Mouse (Mus musculus) neural tube, embryonic 12.5 days (tissue): ENCODE results near the gene Oprd1. TPM values are rescaled to one million over a fixed set of nuclear protein-coding genes. Genes with fewer than 3 reads are reported as not detected.

Source experiments
- ATAC-seq: fragments of 200-750 bp; cut with Nextera tagmentation; 2 replicates; pipeline ENCODE4 v1.8.0; 2017; ENCODE audit warnings: low read depth, mild to moderate bottlenecking, moderate TSS enrichment, moderate library complexity; ENCODE audit not compliant: low FRiP score
- H3K27ac ChIP-seq: fragments of 300-500 bp; sonication (generic); 2 replicates; pipeline ENCODE4 v1.5.1; 2016
- H3K27me3 ChIP-seq: fragments of 300-500 bp; sonication (generic); replicated peaks from 2 replicates; pipeline ENCODE4 v1.6.1; 2016; ENCODE audit warnings: mild to moderate bottlenecking
- H3K36me3 ChIP-seq: fragments of 300-500 bp; sonication (generic); 2 replicates; pipeline ENCODE4 v1.6.1; 2016; ENCODE audit warnings: mild to moderate bottlenecking
- H3K4me1 ChIP-seq: fragments of 300-500 bp; sonication (generic); 2 replicates; pipeline ENCODE4 v1.6.1; 2016
- H3K4me2 ChIP-seq: fragments of 300-500 bp; sonication (generic); replicated peaks from 2 replicates; pipeline ENCODE4 v1.6.1; 2016; ENCODE audit warnings: mild to moderate bottlenecking
- H3K4me3 ChIP-seq: fragments of 300-500 bp; sonication (generic); 2 replicates; pipeline ENCODE4 v1.5.1; 2016
- H3K9ac ChIP-seq: fragments of 300-500 bp; sonication (generic); 2 replicates; pipeline ENCODE4 v1.6.1; 2016; ENCODE audit warnings: mild to moderate bottlenecking
- H3K9me3 ChIP-seq: fragments of 300-500 bp; sonication (generic); 2 replicates; pipeline ENCODE4 v1.6.1; 2016; ENCODE audit warnings: mild to moderate bottlenecking
- WGBS: fragments of 180-500 bp; shearing (Covaris S2); methylation state at CpG from one replicate; pipeline ENCODE4 v1.1.7; 2016; 5-methylcytosine and 5-hydroxymethylcytosine counted together
- polyA plus RNA-seq: library from polyadenylated mRNA; unstranded; fragments of >200 nt; fragmentation: Nextera tagmentation; extraction: Ambion mirVana; gene quantifications from 2 replicates; pipeline ENCODE4 v1.2.1, GENCODE M21; 2016

Oprd1 gene
- polyA plus RNA-seq, 1 experiment from 2014 or later: 0.56 TPM

DNA sequence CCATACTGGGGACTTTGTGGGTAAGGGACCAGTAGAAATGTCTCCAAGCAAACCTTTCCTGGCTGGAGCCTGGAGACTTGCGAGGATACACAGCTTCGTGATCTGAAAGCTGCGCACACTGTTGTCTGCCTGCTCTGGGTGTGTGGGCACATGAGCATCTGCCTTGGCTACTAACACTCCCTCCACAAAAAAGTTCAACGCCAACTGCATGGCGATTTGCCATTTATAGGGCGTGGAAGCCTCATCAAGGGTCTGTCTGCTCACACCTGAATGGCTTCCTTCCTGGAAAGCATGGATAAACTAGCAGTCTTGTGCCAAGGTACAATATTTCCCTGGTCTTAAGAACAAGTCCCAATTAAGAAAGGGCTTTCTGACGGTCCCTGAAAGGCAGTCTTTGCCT lies 12.5 kb downstream of the Oprd1 start:
- WGBS: 93% methylated on average over 7 of the region's 7 CpGs
- Histone ChIP-seq H3K4me3 (no peak overlapping the region), H3K4me1 (peaks cover 11% of the 10 kb centered on the region; the same call in 1 of the 2 replicates), H3K27ac (no peak overlapping the region), H3K36me3 (no peaks in the 10 kb centered on the region), H3K9me3 (no peaks in the 10 kb centered on the region), H3K4me2 (no peak overlapping the region), H3K9ac (no peak overlapping the region), H3K27me3 (no peaks in the 10 kb centered on the region)
- ATAC-seq: no peak

DNA sequence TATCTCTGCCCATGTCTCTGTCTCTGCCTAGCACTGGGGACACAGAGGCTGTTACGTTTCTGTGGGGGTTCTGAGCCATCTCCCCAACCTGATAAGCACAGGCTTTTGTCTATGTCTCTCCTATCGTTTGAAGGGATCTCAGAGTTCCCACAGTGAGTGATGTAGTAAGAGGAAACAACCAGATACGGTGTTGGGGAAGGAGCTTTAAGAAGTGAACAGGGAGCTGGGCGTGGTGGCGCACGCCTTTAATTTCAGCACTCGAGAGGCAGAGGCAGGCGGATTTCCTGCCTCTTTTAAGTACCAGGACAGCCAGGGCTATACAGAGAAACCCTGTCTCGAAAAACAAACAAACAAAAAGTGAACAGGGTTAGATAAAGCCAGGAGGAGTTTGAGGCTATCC lies 13.2 kb downstream of the Oprd1 start:
- Histone ChIP-seq H3K9me3 (no peaks in the 10 kb centered on the region), H3K4me3 (no peak overlapping the region), H3K27ac (no peak overlapping the region), H3K4me1 (peaks cover 11% of the 10 kb centered on the region; the same call in 1 of the 2 replicates), H3K27me3 (no peaks in the 10 kb centered on the region), H3K9ac (no peak overlapping the region), H3K36me3 (no peaks in the 10 kb centered on the region), H3K4me2 (no peak overlapping the region)
- no peak for ATAC-seq
- 87% methylated on average over 9 of the region's 9 CpGs for WGBS

DNA sequence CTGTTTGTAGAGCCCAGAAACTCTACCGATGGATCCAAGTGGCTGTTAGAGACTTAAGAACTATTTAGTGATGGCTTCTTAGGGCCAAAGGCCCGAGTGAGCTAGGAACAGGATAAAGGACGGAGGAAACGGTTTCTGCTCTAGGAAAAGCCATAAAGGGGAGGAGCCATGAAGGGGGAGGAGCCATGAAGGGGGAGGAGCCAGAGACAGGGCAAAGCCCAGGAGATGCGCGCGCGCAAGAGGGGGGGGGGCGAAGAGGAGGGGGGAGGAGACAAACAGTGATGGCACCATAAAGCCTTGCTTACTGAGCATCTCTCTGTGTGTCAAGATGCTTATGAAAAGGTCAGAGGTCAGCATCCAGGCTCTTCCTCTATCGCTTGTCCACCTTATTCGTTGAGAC lies 13.6 kb downstream of the Oprd1 start:
- no peaks in the 10 kb centered on the region for H3K27me3 ChIP-seq
- H3K4me2 ChIP-seq: no peak overlapping the region
- H3K36me3 ChIP-seq: no peaks in the 10 kb centered on the region
- ATAC-seq: no peak
- no peaks in the 10 kb centered on the region for H3K9me3 ChIP-seq
- no peak overlapping the region for H3K27ac ChIP-seq
- 70% methylated on average over 11 of the region's 11 CpGs for WGBS
- H3K9ac ChIP-seq: no peak overlapping the region
- no peak overlapping the region for H3K4me3 ChIP-seq
- peaks cover 11% of the 10 kb centered on the region; the same call in 1 of the 2 replicates for H3K4me1 ChIP-seq

DNA sequence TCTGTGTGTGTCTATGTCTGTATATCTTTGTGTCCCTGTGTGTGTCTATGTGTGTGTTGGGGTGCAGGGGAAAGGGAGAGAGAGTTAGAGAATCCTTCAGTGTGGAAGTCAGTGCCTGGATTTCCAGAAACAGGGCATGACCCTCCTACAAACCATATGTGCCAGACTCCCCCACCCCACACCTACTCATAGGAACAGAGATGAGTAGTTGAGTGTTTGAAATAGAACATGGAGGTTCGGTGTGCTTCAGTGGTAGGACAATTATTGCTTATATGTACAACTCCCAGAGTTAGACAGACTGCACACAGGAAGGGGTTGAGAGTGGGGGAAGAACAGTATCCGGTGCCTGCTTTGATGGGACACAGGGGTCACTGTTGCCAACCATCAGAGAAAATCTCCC lies 14.2 kb downstream of the Oprd1 start:
- Histone ChIP-seq H3K36me3 (no peaks in the 10 kb centered on the region), H3K9ac (no peak overlapping the region), H3K27me3 (no peaks in the 10 kb centered on the region), H3K27ac (no peak overlapping the region), H3K4me2 (no peak overlapping the region), H3K4me1 (peaks cover 11% of the 10 kb centered on the region; the same call in 1 of the 2 replicates), H3K4me3 (no peak overlapping the region), H3K9me3 (no peaks in the 10 kb centered on the region)
- 89% methylated on average over 2 of the region's 2 CpGs for WGBS
- no peak for ATAC-seq

DNA sequence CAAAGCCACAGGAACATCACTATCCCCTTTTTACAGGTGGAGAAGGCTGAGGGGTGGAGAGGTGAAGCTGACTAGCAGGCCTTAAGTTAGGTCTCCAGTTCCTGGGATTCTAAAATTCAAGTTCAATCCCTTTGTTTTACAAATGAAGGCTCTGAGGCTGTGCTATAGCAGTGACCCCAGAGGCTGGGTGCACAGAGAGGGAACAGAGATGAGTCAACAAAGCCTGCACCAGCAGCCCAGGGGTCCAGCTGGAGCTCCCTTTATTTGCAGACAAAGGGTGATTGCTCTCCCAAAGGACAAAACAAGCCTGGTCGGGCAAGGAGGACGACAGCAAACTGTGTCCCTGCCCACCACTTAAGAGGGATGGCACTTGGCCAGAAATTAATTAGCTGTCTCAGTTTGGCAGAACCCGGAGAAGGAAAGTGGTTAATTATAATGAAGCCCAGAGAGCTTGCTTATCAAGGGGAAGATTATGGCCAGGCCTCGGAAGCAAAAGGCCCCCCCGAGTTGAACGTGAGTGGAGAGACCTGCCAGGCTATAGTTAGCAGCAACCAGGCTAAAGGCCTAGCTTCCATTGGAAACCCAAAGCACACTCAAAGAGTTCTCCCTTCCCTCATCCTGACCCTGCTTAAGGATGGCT lies 15.2 kb downstream of the Oprd1 start:
- Histone ChIP-seq H3K4me2 (no peak overlapping the region; the same call in 1 of the 2 replicates), H3K36me3 (no peaks in the 10 kb centered on the region), H3K27ac (no peak overlapping the region), H3K4me3 (no peak overlapping the region), H3K9ac (no peak overlapping the region), H3K4me1 (peaks cover 11% of the 10 kb centered on the region; the same call in 1 of the 2 replicates), H3K27me3 (no peaks in the 10 kb centered on the region), H3K9me3 (no peaks in the 10 kb centered on the region)
- 0 out of 2 replicates have a peak, but pooled peaks have one; percentile 53 for ATAC-seq
- 18% methylated on average over 6 of the region's 6 CpGs for WGBS

DNA sequence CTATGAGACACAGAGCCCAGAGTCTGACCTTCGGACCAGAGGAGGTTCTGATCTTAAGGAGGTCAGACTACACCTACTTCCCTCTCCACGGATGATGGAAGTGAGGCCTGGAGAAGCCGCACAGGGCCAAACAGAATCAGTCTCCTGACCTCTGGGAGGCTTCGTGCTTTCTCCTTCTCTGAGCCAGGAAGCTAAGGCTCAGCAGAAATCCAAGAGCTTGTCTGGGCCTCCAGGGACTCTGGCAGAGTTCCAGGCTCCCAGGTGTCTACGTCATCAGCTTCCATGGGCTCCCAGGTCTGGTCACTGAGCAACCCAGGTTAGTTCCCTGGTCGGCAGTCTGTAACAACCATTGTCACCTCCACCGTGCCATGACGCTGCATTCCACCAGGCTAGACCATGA lies 17.2 kb downstream of the Oprd1 start:
- H3K4me1 ChIP-seq: peaks cover 11% of the 10 kb centered on the region; the same call in 1 of the 2 replicates
- no peaks in the 10 kb centered on the region for H3K9me3 ChIP-seq
- no peaks in the 10 kb centered on the region for H3K27me3 ChIP-seq
- H3K36me3 ChIP-seq: no peaks in the 10 kb centered on the region
- no peak overlapping the region for H3K4me2 ChIP-seq
- no peak overlapping the region for H3K4me3 ChIP-seq
- H3K27ac ChIP-seq: no peak overlapping the region
- 90% methylated on average over 8 of the region's 8 CpGs for WGBS
- no peak for ATAC-seq
- H3K9ac ChIP-seq: no peak overlapping the region

DNA sequence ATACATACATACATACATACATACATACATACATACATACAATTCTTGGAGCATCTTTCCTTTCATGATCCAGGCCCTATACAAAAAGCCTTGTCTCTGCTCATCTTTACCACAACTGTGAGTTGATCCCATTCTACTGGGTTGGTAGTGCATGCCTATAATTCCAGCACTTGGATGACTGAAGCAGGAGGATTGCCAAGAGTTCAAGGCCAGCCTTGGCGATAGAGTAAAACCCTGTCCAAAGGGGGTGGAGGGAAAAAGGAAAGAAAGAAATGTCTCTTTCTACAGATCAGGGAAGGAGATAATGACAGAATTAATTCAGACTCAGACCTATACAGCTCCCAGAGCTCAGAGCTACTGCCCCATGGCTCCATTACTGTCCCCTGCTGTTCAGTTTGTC lies 21.1 kb downstream of the Oprd1 start:
- Histone ChIP-seq H3K4me3 (no peak overlapping the region), H3K36me3 (no peaks in the 10 kb centered on the region), H3K4me1 (no peaks in the 10 kb centered on the region), H3K27me3 (no peaks in the 10 kb centered on the region), H3K9ac (no peak overlapping the region), H3K9me3 (no peaks in the 10 kb centered on the region), H3K27ac (no peak overlapping the region), H3K4me2 (no peak overlapping the region)
- no peak for ATAC-seq
- WGBS: 95% methylated on average over 1 of the region's 1 CpGs

DNA sequence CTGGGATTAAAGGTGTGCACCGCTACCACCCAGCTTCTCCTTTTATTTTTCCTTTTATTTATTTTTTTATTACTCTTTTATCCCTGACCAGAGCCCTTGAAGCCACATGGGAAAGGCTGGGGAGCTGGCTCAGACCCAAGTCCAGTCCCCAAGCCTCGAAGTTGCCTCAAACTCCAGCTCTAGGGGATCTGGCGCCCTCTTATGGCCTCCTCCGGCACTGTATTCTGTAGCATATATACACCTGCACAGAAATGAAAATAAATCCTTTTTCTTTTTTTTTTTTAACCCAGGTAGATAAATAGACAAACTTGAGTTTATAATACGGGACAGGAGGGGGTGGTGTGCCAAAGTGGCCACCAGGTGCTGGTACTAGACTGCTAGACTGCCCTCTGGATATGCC lies 22.6 kb downstream of the Oprd1 start:
- Histone ChIP-seq H3K4me3 (no peak overlapping the region), H3K4me2 (no peak overlapping the region), H3K4me1 (no peaks in the 10 kb centered on the region), H3K27me3 (no peaks in the 10 kb centered on the region), H3K9me3 (no peaks in the 10 kb centered on the region), H3K36me3 (no peaks in the 10 kb centered on the region), H3K9ac (no peak overlapping the region), H3K27ac (no peak overlapping the region)
- 84% methylated on average over 5 of the region's 5 CpGs for WGBS
- ATAC-seq: no peak

DNA sequence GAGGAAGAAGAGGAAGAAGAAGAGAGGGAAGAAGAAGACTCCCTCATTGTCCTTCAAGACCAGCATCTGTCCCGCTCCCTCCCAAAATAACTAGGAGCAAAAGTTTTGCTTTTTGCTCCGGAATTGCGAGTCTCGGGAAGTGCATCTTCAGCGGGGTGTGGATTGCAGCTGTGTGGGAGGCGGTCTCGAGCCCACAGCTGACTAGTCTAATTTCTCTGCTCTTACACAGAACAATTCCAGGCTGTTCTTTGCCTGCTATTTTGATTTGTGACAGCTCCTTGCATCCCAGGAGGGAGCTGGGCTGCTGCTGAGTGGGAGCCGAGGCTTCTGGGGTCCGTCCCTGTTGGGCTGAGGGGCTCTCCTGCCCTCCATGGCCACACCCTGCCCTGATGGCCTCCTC lies 24.7 kb downstream of the Oprd1 start:
- no peak for ATAC-seq
- H3K9ac ChIP-seq: no peak overlapping the region
- no peak overlapping the region for H3K4me2 ChIP-seq
- WGBS: 62% methylated on average over 9 of the region's 9 CpGs
- no peaks in the 10 kb centered on the region for H3K9me3 ChIP-seq
- H3K36me3 ChIP-seq: no peaks in the 10 kb centered on the region; the same call in 1 of the 2 replicates
- H3K27me3 ChIP-seq: no peaks in the 10 kb centered on the region
- no peaks in the 10 kb centered on the region for H3K4me1 ChIP-seq
- H3K27ac ChIP-seq: no peak overlapping the region
- no peak overlapping the region for H3K4me3 ChIP-seq

DNA sequence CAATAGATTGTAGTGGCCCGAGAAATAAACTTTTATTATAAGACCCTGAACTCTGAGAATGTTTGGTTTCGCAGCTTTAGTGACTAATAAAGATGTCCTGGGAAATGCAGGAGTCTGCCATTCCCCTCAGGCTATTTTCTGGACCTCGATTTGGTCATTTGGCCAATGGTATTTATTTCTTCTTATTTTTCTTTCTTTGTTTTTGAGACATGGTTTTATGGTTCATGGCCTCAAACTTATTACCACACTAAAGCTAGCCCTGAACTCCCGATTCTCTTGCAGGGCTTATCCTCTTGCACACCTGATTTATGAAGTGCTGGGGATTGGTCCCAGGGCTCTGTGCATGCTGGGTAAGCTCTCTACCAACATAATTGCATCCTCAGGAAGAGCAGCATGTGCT lies 28.0 kb downstream of the Oprd1 start:
- ATAC-seq: no peak
- Histone ChIP-seq H3K9ac (no peak overlapping the region), H3K27ac (no peak overlapping the region), H3K4me3 (no peak overlapping the region), H3K4me1 (peaks cover 6% of the 10 kb centered on the region; the same call in 1 of the 2 replicates), H3K4me2 (no peak overlapping the region), H3K36me3 (no peaks in the 10 kb centered on the region; the same call in 1 of the 2 replicates), H3K27me3 (peaks cover 11% of the 10 kb centered on the region; the same call in 1 of the 2 replicates), H3K9me3 (no peaks in the 10 kb centered on the region)
- WGBS: 77% methylated on average over 4 of the region's 4 CpGs

DNA sequence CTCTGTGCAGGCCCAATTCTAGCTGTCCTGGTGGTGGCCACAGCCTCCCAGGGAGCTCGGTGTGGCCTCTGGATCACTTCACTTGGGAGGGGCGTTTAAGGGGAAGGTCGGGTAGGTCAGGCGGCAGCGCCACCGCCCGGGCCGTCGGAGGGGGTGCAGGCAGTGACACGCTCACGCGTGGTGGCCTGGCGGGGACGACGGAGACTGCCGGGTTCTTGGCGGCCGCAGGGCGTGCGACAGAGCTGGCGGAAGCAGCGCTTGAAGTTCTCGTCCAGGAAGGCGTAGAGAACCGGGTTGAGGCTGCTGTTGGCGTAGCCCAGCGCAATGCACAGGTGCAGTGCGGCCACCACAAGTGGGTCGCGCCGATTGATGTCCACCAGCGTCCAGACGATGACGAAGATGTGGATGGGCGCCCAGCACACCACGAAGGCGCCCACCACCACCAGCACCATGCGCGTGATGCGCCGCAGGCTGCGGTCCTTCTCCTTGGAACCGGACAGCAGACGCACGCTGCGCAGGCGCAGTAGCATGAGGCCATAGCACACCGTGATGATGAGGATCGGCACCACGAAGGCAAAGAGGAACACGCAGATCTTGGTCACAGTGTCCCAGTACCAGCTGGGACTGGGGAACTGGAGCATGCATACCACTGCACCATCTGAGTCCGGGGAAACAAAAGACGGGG lies 30.7 kb downstream of the Oprd1 start:
- ATAC-seq: no peak
- Histone ChIP-seq H3K27me3 (peaks cover 11% of the 10 kb centered on the region; the same call in 1 of the 2 replicates), H3K36me3 (no peaks in the 10 kb centered on the region; the same call in 1 of the 2 replicates), H3K4me2 (peak overlapping the region; percentile 58), H3K4me3 (peak overlapping the region; percentile 22), H3K27ac (no peak overlapping the region), H3K9me3 (no peaks in the 10 kb centered on the region), H3K4me1 (peaks cover 9% of the 10 kb centered on the region; the same call in 1 of the 2 replicates), H3K9ac (0 out of 2 replicates have a peak overlapping the region, but pooled peaks have one; percentile 18)
- WGBS: 43% methylated on average over 53 of the region's 53 CpGs

DNA sequence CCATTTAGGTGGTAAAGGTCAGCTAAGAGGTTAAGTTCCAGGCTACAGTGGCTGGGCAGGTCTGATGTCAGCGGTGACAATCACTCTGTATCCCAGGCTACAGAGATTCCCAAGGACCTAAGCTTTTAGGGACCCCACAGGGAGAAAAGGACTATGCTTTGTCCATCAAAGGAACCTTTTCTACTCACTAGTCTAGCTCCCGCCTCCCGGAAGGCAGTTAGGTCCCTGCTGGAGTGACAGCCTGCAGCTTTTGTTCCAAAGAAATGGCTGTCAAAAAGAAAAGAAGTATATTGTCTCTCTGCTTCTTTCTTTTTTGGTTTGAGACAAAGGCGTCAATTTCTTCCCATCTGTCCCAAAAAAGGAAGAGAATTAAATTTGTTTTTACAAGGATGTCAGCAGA lies 33.1 kb downstream of the Oprd1 start:
- Histone ChIP-seq H3K9me3 (no peaks in the 10 kb centered on the region), H3K4me2 (no peak overlapping the region), H3K36me3 (no peaks in the 10 kb centered on the region; the same call in 1 of the 2 replicates), H3K27me3 (peaks cover 11% of the 10 kb centered on the region; the same call in 1 of the 2 replicates), H3K4me3 (no peak overlapping the region), H3K27ac (no peak overlapping the region), H3K9ac (no peak overlapping the region), H3K4me1 (peaks cover 9% of the 10 kb centered on the region; the same call in 1 of the 2 replicates)
- 21% methylated on average over 4 of the region's 4 CpGs for WGBS
- ATAC-seq: no peak
